Mouse (Mus musculus): ENCODE measurements around the gene Fam71d.

DNA sequence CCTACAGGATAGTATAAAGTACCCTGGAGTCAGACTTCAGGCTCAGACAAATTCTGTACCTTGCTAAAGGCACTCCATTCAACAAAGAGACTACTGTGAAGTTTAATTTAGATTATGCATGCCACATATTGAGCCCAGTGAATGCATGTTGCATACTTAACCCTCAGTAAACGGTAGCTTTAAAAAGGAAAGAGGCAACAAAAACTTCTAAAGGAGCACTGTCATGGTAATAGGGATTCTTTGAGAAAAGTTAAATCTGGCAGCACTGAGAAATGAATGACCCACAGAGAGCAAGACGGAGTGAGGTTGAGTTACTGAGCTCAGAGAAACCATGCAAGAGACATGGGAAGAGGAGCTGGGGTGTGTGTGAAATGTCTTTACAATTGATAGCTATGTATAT lies 86.6 kb downstream of the Fam71d start:
- TF ChIP-seq CTCF (IDR thresholded peaks at IDR 0.05; ENCODE audit: control insufficient read depth, insufficient read depth, insufficient replicate concordance, low read depth, low read length) (no peak), POLR2A (IDR thresholded peaks at IDR 0.05; ENCODE audit: control insufficient read depth, low read depth, low read length) (no peak)

All from testis, adult 2 months (tissue).